Mouse (Mus musculus) left cerebral cortex, postnatal 36 days (tissue): ENCODE measurements around the gene Pde1c. TPM values are rescaled to one million over a fixed set of nuclear protein-coding genes. Genes with fewer than 3 reads are reported as not detected.
A peak's percentile ranks its signal among the peaks of the same experiment; 100 is the strongest.

Source experiments
- DNase-seq, 2 experiments: peaks; one replicate each; pipeline ENCODE4 v3.0.0; 2021 to 2022; ENCODE audit warnings: low spot score in 2 of 2, mixed read lengths in 1 of 2
- intact Hi-C: fragments of 180-260 bp; cut with DNase I; formaldehyde crosslinking; loops from one replicate; pipeline ENCODE4 v1.15.1; 2025
- total RNA-seq, 2 experiments: library from RNA; stranded (reverse); gene quantifications; 2 replicates each; pipeline ENCODE4 v1.2.3; 2021

Pde1c gene
- total RNA-seq, 2 experiments from 2014 or later, result 4.9 to 6.3 TPM

DNA sequence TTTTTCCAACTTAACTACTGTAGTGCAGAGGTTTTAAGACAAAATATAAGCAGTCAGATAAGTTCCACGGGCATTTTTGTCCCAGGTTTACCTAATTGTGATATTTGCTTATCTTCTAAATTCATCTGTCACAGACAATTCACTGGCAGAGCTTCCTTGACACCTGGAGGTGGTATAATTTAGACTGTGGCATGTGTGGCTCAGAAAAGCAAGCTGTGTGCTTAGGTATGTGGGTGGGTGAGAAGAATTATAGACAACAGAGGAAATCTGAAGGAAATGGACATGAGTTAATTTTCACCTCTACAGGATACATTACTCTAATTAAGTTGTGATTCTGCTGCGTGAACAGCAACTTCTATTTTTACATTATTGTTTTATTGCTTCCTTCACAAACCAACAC lies 400.2 kb downstream of the Pde1c start:
- intact Hi-C loops, result no loop called here
- DNase-seq, result peak; percentile 16 to 26

GRCm38 (mm10) chr6:56158217-56158616 lies 410.7 kb downstream of the Pde1c start:
- intact Hi-C loops, result no loop called here
- no peak for DNase-seq

GRCm38 (mm10) chr6:56156836-56157235 lies 412.1 kb downstream of the Pde1c start:
- intact Hi-C loops, result no loop called here
- no peak for DNase-seq

- no peak for DNase-seq
- intact Hi-C loops, result no loop called here
Measured at GRCm38 (mm10) chr6:56130493-56131159, 438.3 kb downstream of the Pde1c start.

DNA sequence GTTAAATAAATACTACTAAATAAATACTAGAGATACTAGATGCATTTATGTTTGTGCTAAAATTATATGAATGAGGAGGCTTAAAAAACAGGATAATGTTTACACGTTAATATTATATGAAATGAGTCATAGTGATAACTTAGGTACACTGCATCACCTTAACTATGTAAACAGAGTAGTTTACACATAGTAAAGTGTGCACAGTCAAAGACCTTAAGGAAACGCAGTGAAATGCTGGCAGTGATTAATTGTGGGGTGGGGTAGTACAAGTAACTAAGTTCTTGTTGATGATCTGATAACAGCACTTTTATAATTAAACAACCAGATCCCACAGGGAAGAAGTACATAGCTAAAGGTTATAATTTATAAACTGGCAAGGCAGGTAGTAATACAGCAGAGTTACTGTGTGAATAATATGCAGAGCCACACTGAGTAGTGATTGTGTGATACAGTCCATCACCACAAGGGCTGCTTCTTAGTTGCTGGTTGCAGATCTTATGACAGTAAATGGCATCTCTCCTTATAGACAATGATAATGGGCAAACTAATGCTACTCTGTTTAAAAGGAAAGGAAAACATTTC lies 469.3 kb downstream of the Pde1c start:
- intact Hi-C loops, result no loop called here

GRCm38 (mm10) chr6:56098427-56098826 lies 470.5 kb downstream of the Pde1c start:
- intact Hi-C loops, result no loop called here
- DNase-seq, result no peak

More for the DNA sequence above, 469.3 kb downstream of the Pde1c start:
- no peak for DNase-seq

- intact Hi-C loops, result no loop called here
- DNase-seq, result no peak
Measured at GRCm38 (mm10) chr6:56076378-56076805, 492.5 kb downstream of the Pde1c start.

DNA sequence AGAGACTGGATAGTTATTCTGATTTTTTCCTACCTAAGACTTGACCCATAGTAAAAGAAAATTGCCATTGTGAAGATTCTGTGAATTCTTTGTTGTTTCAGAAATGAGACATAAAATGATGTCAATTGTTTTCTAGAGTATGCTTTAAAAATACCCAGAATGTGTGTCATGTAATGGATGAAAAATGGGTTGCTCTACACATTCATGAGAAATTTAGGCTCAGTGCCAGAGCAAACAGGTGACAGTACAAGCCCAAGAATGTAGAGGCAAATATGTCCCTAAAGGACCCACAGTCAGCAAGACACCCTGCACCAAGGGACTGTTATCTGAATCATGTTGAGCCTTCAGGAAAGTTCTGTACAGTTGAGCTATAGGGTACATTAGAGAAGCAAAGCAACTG lies 500.4 kb downstream of the Pde1c start:
- intact Hi-C loops, result loop anchor here (10.0 kb wide), 1 partner anchor 376 kb away; no protein-coding TSS in a partner anchor
- no peak for DNase-seq

GRCm38 (mm10) chr6:56066632-56067282 lies 502.1 kb downstream of the Pde1c start:
- peak; percentile 21 to 37 for DNase-seq
- intact Hi-C loops, result loop anchor here (1.0 to 10.0 kb wide), 3 partner anchors 378 to 542 kb away; no protein-coding TSS in a partner anchor

DNA sequence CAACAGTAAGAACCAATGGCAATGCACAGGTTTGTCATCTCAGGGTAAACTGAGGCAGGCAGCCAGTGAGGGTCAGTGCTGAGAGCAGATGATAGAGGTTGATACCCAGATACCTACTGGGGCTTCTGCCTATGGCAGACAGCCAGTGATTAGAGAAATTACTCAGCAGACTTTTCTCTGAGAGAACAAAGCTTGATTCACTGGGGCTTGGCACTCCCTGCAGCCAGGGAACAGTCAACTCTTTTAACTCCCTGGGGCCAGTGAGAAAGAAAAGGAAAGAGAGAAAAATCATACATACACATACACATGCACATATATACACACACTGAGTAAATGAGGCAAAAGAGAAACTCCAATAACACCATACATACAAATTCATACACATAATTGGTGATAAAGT lies 505.2 kb downstream of the Pde1c start:
- DNase-seq, result no peak
- intact Hi-C loops, result loop anchor here (10.0 kb wide), 1 partner anchor 381 kb away; no protein-coding TSS in a partner anchor

DNA sequence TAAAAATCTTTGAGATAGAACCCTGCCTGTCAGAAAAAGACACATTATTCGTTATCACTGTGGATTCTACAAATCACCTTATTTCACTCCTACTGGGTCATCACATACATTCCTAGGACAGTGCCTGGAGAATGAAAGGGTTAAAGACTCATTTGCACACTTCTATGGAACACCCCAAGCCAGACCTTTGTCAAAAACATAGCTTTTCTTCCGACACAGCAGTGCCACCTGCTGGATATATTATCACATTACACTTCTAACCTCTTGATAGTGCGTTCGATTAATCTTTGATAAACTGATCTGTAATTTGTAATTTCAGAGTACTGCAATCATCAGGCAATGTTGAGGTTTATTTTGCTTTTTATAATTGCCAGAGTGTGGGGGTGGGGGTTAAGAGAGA lies 519.8 kb downstream of the Pde1c start:
- DNase-seq, result no peak
- intact Hi-C loops, result loop anchor here (1.0 to 2.0 kb wide), 2 partner anchors 77 to 530 kb away; no protein-coding TSS in a partner anchor

DNA sequence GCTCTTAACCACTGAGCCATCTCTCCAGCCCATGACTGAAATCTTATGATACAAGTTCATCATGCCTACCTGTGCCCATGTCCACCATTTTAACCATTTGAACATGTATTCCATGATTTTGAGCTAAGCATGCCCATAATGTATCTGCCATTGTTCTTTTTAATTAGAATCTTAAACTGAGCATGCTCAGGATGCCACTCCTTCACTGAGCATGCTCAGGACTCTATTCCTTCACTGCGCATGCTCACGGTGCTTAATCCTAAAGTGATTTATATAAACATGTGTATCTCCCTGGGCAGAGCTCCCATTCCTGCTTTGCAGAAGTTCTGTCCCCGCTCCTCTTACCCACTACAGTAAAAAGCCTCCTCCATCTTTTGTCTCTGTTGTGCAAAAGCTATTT lies 520.3 kb downstream of the Pde1c start:
- intact Hi-C loops, result loop anchor here (2.0 kb wide), 1 partner anchor 530 kb away; no protein-coding TSS in a partner anchor
- DNase-seq, result no peak

- no peak for DNase-seq
- intact Hi-C loops, result no loop called here
Measured at GRCm38 (mm10) chr6:56044716-56045115, 524.2 kb downstream of the Pde1c start.

DNA sequence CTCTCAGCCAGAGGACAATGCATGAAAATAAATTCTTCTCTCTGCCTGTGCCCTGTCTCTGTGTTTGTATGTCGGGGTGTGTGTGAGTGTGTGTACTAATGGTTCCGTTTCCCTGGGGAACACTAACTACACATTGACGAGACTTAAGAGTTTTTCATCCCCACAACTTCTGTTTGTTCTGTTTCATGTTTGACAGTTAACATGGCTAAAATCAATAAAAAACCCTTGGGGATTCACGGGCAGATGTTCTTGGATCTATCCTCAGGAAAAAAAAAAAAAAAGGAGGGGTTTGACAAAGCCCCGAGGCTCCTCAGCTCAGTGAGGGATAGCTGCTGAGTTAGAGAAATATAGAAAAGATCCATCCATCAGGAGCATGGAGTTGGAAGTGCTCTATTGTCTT lies 524.6 kb downstream of the Pde1c start:
- intact Hi-C loops, result no loop called here
- DNase-seq, result no peak

DNA sequence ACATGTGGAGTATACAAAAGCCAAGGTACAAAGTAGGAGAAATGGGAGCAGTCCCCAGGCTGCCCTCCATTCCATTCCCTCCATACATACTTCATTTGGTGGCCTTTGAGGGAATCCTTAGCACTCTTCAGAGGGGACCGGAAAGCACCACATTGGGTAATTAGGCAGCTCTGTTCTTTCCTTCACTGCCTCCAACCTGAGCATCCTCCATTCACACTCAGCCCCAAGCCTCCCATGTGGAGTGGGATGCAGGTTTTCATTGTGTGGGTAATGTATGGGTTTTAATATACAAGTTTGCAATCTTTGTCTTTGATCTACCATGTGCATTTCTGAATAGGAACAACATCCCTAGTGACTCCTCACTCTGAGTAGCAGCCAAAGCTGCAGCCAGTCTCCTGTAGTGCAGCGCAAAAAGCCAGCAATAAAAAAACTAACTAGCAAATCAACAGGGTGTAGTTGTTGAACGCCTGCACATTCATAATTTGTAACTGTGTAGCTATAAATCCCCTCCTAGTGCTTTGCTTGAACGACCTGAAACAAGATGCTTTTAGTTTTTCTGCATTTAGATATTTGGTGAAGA lies 529.3 kb downstream of the Pde1c start:
- intact Hi-C loops, result no loop called here
- DNase-seq, result no peak

DNA sequence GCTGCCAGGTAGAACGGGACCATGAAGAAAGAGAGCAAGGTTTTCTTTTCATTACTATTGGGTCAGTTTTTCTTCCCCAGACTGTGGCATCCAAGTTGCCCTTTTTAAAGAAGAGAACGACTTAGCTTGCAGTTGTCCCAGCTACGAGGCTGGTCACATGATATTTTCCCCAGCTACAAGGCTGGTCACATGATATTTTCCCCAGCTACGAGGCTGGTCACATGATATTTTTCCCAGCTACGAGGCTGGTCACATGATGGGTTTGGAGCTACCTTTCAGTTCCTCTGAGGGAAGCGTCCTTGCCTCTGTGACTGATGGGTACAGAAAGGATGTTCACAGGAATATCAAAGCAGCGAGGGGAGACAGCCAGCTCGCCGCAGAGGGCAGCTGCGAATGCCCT lies 533.8 kb downstream of the Pde1c start:
- intact Hi-C loops, result no loop called here
- DNase-seq, result no peak

- no peak for DNase-seq
- intact Hi-C loops, result no loop called here
Measured at GRCm38 (mm10) chr6:56032231-56032630, 536.7 kb downstream of the Pde1c start.

DNA sequence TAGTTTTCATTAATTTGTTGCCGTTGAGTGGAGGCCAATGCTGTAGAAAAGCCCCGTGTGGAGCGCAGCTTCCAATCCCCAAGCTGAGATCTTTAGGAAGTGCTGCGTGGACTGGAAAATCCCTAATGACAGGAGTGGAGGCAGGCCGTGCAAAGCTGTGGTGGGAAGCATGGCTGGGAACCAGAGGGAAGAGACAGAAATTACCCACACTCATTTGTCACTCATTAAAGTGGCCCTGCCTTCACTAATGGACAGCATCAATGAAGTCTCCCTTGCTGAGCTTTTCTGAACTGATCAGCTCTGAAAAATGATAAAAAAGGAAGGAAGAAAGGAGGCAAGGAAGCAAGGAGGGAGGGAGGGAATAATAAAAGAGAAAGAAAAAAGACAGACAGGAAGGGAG lies 538.9 kb downstream of the Pde1c start:
- no peak for DNase-seq
- intact Hi-C loops, result no loop called here

GRCm38 (mm10) chr6:56027966-56028365 lies 540.9 kb downstream of the Pde1c start:
- peak in 1 of 2 experiments; percentile 23 for DNase-seq
- intact Hi-C loops, result no loop called here

GRCm38 (mm10) chr6:56027318-56027717 lies 541.6 kb downstream of the Pde1c start:
- intact Hi-C loops, result no loop called here
- no peak for DNase-seq
